Mouse (Mus musculus) right cerebral cortex, postnatal 4 days (tissue): ENCODE data around the gene Rrm2.
"Not testable (repeated sequence)": the region's sequence is repeated elsewhere in the genome, so short reads cannot be mapped to it uniquely, and the experiment has no call there.

ENCODE experiments used
- DNase-seq: peaks from one replicate; pipeline ENCODE4 v3.0.0-alpha.2; 2022

The Rrm2 gene

DNA sequence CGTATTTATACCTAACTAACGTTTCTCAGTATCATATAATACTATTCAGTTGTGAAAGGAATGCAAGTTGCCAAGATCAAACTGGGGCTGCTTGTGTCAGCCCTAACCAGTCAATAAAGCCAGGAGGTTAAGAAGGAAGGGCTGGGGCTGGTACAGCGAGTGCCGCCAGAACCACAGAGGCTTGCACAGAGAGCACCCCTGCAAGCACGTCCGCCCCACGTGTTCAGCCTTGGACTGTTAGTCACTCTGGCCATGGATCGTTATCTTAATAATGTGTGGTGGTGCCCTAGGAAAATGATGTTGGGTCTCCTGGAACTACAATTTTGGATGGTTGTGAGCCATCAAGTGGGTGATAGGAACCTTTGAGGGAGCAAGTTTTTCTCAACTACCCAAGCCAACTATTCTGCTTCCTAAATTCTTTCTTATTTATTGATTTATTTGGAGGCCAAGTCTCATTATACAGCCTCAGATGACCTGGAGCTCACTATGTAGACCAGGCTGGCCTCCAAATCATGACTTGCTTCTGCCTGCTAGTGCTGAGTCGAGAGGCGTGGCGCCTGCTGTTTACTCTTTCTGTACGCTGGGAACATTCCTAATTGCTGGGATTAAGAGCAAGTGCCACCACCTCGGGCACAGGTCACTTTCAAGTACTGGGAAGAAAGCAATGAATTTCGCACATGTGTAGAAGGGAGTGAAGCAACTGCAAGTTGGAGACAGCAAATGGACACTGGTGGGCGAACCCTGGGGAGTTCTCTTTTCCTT is 2.4 kb upstream of the Rrm2 start:
- DNase-seq = no peak

GRCm38 (mm10) chr12:24706764-24707479 is 1.1 kb upstream of the Rrm2 start:
- DNase-seq = no peak

GRCm38 (mm10) chr12:24707480-24707802 is 600 bp upstream of the Rrm2 start:
- DNase-seq = no peak

- DNase-seq = no peak
Measured at GRCm38 (mm10) chr12:24708824-24709218, 780 bp downstream of the Rrm2 start.

DNA sequence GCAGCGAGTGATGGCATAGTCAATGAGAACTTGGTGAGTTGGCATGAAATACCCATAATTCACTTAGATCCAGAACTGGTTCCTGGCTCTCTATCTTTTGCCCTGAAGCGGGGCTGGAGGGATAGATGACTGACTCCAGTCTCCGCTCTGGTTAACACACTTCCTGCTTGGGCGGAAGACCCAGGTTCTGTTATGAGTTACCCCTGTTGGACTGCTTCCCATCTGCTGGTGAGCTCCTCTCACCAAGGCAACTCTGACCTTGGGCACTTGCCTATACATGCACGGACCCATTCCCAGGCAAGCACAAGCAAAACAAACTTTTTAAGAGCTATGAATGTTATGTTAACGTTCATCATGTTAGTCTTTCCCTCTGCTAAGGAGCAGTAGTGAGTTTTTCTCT is 1.4 kb downstream of the Rrm2 start:
- no peak for DNase-seq

DNA sequence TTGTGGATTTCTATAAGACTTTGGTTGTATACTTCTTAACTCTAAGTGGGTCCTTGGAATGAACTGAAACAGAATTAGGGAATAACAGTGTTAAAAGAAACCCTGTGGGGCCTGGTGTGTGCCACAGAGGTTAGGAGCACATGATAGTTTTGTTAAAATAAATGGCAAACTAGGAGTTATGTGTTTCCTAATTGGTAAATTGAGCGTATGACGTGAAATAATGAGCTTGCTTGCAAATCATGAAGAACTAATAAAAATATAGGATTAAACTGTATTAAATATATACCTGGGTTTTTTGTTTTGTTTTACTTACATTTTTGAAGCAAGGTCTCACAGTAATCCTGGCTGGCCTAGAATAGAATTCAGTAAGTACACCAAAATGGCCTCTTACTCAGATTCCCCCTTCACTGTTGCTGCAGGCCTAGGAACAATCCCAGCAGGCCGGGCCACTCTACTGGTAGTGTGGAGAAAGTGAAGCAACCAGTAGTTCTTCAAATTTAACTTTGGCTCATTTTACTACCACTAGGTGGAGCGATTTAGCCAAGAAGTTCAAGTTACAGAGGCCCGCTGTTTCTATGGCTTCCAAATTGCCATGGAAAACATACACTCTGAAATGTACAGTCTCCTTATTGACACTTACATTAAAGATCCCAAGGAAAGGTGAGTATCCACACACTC is 1.9 kb downstream of the Rrm2 start:
- peak; percentile 38 for DNase-seq

GRCm38 (mm10) chr12:24710672-24711071 is 2.6 kb downstream of the Rrm2 start:
- no peak for DNase-seq

GRCm38 (mm10) chr12:24712396-24712795 is 4.4 kb downstream of the Rrm2 start:
- DNase-seq = no peak

DNA sequence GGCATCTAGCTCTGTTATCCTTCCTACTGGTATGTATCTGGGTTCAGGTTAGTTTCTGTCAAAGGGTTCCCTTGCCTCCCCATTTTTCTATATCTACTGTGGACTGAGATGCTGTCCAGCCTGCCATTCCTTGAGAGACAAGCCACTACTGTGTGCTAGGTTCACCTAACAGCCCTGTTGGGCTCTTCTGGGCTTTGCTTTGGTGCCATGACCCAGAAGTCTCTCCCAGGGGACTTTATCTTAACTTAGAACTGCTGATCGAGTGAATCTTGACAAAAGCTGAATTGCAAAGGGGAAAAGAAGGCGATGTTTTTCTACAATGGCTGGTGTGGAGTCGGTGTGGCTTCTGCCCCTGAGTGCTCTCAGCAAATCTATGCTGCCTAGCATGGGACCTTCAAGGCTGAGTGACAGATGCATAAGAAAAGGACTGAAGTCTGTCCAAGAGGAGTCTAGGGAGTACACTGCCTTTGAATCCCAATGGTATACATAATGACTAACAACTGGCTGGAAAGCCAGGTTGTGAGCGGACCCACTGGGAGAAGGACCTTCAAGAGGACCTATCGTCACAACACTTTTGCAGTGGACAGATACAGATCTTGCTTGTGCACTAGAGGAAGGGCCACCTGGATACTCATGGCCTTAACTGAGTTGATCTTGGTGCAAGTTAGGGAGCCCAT is 6.7 kb downstream of the Rrm2 start:
- DNase-seq = no peak

- DNase-seq = no peak
Measured at GRCm38 (mm10) chr12:24715268-24715896, 7.3 kb downstream of the Rrm2 start.

DNA sequence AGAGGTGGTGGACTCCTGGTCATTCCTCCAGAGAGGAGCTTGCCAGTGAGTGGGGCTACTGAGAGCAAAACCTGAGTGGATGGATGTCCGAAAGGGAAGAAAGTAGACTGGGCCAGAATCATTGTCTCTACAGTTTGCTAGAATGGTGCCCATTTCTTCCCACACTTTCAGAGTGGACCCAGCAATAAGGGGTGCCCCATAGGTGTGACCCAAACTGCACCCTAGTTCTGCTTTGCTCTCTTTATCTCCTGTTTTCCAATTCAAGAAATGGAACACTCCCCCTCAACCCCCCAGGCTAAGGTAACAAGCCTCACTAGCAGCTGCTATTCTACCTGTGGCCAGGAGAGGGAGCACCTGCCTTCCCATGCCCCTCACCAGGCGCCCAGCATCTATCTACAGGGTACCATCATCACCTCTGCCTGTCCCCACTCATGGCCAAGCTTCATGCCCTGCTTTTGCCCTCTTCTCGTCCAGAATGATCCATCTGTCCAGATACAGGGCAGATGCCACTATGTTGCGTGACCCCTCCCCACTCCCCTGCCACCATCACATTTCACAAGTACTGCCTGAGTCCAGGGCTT is 8.8 kb downstream of the Rrm2 start:
- DNase-seq = peak; percentile 49

DNA sequence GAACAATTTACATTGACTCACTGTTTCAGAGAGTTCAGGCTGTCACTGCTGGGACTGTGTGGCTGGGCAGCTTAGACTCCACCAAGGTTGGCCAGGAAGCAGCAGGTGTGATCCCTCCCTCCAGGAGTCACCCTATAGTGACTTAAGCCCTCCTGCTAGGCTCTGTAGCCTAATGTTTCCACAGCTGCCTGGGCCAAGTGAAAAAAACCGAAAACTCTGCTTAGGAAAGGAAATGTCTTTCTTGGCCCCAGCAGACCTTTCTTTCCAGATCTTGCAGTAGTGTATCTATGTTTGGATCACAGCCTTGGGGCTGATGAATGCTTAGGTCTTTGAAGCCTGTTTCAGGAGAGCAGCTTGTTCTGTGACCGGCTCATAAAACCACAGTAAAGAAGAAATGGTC is 15.4 kb downstream of the Rrm2 start:
- no peak for DNase-seq

DNA sequence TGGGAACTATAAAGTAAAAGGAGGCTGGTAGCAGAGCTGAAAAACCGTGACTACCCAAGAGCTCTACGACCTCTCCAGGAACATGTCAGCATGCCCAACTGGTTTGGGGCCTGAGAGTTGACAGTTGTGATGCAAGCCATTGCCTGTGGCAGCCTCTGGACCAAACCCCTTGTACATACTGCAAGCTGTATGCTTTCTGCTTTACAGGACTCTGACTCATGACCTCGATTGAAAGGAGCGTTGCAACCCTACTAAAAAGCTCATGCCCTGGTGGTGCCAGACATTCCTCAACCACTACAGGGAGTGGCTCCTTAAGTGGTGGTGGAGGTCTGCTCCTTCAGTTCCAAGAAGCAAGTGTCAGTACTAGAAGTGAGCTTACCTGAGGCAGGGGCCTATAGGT is 15.8 kb downstream of the Rrm2 start:
- no peak for DNase-seq

DNA sequence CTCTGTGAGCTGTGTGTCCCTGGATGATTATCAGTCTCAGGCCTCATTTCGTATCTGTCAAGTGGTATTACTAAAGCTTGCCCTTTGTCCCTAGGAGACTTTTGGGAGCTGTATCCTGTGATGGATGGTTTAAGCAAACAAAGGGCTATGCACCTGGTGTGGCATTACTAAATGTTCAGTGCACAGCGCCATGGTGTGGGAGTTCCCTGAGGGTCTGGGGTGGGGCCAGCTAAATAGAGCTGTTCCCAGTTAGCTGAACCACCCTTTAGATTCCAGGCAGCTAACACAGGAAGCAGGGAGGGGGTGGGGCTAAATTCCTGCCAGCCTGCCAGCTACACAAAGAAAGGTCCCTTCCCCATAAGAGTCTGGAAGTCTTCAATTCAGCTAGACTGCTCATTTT is 16.3 kb downstream of the Rrm2 start:
- no peak for DNase-seq

DNA sequence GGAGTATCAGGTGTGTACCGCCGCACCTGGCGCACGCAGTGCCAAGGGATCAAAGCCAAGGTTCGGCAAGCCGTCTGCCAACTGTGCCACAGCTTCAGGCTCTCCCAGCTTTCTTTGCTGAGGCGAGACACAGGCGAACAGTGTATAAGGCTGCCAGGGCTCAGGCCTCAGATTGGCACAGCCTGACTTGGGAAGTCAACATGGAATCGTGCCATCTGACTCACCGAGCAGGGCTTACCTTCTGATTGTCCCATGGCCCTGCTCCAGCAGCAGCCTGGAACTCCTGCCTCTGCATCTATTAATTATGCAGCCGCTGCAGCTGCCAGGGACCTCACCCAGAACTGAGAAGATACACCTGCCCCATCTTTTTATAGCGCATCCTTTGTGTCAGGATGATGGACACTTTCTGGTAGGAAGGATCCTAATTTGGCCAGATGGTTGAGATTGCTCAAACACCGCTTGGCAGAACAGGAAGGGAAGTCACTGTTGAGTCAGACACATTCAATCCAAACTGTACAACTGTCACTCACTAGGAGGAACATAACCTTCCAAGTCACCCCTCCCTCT is 26.9 kb downstream of the Rrm2 start:
- DNase-seq = no peak

GRCm38 (mm10) chr12:24736956-24737355 is 28.9 kb downstream of the Rrm2 start:
- DNase-seq = no peak

GRCm38 (mm10) chr12:24739963-24740362 is 31.9 kb downstream of the Rrm2 start:
- DNase-seq = no peak

DNA sequence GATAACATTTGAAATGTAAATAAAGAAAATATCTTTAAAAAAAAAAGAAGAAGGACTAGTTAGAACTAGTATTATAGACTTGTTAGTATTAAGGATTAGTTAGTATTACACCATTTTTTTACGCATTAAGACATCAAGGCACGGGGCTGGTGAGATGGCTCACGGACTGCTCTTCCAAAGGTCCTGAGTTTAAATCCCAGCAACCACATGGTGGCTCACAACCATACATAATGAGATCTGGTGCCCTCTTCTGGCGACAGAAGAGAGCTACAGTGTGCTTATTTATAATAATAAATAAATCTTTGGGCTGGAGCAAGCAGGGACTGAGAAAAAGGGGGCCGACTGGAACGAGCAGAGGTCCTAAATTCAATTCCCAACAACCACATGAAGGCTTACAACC is 33.5 kb downstream of the Rrm2 start:
- not testable (repeated sequence) for DNase-seq

DNA sequence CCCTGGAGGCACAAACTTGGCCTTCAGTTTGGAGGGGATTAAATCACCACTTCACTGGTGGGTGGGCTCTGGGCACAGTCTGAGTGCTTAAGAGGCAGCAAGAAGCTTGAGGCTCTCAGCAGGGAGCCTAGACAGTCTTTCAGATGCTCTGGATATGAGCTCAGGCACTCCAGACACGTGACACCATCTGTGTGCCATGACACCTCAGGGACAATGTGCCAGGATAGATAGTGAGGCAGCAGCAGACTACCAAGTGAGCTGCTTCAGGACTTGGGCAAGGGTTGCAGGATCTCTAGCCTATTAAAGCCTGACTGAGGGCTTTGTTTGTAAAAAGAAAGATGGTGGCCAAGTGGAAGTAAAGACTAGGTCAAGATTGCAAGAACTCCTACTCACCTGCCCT is 36.3 kb downstream of the Rrm2 start:
- DNase-seq = no peak

- no peak for DNase-seq
Measured at GRCm38 (mm10) chr12:24746579-24747296, 38.7 kb downstream of the Rrm2 start.

- no peak for DNase-seq
Measured at GRCm38 (mm10) chr12:24747297-24747696, 39.3 kb downstream of the Rrm2 start.

- DNase-seq = no peak
Measured at GRCm38 (mm10) chr12:24750521-24750920, 42.5 kb downstream of the Rrm2 start.
